Mouse (Mus musculus) c-Kit-positive CD71-negative TER-119-negative erythroid progenitor cells, embryonic 14.5 days (primary cell): ENCODE results near the gene Evc.

Source experiments
- DNase-seq: peaks from one replicate; pipeline ENCODE4 v3.0.0-alpha.2; 2013; ENCODE audit warnings: low read depth

The Evc gene

DNA sequence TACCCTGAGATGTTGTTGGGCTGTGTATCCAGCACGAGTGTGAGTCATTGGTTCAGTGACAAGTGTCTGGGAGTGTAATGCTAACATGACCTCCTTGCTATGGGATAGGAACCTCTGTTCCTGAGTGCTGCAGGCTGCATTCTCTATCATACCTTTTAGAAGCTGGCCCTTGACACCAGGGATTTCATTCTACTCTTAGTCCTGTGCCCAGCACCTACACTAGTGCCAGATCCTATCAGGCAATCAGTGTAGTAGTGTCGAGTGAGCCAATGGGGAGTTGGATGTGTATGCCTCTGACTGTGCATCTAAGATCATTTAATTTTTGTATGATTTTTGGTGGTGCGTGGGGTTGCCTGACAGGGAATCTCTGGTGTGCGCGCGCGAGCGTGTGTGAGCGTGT is 95.5 kb downstream of the Evc start:
- DNase-seq = no peak

DNA sequence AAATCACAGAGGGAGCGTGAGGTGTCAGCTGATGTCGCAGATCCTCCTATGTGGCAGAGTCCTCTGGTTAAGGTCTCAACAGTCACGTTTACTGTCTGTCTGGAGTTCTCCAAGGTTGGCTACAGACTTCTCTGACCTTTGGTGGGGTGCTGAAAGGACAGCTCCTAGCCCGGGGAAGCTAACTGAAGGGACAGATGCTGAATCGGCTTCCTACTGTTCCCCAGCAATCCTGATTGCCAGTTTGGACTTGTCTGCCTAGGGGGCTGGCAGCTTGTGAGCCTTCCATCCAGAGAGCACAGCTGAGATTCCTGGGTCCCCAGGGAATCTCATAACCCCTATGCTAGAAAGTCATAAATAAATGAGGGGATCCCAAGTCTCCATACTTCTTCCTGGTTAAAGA is 96.1 kb downstream of the Evc start:
- DNase-seq = no peak
